Mouse (Mus musculus): ENCODE data around the gene Card11.
A peak's percentile ranks its signal among the peaks of the same experiment; 100 is the strongest.

Gene Card11

DNA sequence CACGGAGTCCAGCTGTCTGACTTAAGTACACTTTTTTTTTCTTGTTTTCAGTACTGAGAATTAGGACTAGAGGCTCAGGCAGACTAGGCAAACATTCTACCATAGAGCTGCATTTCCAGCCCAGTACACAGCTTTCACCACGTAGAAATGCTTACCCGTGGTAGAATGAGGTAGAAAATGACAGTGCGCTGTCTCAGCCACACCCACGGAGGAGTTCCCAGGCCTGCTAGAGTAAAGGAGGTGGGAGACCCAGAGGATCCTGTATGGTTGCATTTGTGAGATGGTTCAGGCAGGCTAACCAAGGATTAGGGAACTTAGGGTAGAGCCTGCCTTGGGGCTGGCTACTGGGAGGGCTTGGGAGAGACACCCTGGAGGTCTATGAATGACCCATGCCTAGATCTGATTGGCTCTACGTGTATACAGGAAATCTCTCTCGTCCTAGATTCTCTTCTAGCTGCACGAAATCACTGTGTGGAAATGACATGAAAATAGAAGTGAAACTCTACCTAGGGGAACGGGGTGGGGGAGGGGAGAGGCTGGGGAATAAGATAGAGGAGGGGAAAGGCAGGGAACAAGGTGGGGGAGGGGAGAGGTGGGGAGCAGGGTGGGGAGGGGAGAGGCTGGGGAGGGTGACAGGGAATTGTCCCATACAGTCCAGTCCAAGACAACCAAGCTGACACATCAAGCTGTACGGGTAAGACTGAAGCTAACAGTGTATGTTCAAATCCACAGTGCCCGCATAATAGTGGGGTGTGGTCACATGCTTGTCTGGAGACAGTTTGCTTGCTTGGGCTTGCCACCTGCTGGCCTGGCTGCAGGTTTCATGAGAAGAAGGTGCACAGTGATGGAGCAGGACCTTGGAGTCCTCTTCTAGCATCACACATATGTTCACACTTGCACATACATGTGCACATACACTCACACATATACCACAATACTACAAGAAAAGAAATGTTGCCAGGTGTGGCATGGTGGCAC is 8.0 kb downstream of the Card11 start:
- DNase-seq (ENCODE audit: low spot score in 2 of 2) = peak; percentile 54 to 55

DNA sequence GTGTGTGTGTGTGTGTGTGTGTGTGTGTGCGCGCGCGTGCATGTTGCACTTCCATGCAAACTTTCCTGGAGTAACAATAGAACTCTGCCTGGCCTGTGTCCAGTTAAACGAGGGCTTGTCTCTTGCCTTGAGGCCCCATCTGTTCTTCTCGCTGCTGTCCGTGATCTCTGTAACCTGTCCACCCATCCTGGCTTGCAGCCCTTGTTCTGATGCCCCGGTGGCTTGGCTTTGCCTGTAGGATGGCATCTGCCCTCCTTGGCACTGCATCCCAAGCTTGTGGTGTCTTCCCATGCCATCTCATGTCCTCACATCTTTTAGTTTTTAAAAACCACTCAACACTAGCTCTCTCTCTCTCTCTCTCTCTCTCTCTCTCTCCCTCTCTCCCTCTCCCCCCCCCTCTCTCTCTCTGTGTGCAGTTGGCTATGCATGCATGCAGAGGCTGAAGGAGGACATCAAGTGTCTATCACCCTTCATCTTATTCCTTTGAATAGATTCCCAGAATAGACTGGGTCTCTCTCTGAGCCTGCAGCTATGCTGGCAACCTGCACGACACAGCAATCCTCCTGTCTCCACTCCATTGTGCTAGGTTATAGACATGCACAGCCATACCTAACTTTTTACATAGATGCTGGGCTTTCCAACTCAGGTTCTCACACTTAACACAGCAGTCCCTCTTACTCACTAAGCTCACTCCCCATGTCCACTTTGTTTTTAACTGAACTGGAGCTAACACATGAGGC is 14.9 kb downstream of the Card11 start:
- no peak for DNase-seq (ENCODE audit: low spot score in 2 of 2)

DNA sequence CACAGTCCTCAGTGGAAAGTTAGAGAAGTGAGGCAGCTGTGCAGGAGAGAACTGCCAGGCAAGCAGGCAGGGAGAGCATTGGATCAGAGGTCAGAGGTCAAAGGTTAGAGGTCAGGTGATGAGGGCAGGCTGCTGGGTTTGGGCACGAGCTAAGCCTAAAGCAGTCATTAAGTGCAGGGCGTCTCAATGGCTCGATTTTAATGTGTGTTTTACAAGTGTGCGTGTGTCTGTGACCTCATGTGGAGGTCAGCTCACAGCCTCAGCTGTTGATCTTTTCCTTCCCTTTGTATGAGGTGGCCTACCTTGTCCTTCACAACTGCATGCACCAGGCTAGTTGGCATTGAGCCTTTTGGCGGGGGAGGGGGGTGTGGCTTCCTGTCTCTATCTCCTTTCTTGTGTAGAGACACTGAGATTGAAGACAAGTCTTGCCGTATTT is 19.0 kb downstream of the Card11 start:
- peak; percentile 56 to 65 for DNase-seq (ENCODE audit: low spot score in 2 of 2)

- DNase-seq (ENCODE audit: low spot score in 2 of 2) = no peak
Observed at GRCm38 (mm10) chr5:140980783-140981182, 19.6 kb downstream of the Card11 start.

DNA sequence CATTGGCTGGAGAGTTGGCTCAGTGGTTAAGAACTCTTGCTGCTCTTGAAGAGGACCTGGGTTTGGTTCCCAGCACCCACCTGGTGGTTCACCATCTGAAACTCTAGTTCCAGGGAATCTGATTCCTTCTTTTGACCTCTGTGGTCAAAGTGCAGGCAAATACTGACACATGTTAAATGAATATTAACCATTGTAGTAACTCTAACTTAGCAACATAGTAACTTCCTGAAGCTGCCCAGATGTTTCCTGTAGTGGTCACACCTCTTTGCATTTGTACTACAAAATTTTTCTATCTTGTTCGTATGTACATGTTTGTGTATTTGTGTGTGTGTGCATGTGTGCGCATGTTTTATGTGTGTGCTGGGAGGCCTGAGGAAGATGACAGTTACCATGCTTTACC is 20.3 kb downstream of the Card11 start:
- DNase-seq (ENCODE audit: low spot score in 2 of 2) = peak; percentile 15 to 30

- peak; percentile 50 to 61 for DNase-seq (ENCODE audit: low spot score in 2 of 2)
Observed at GRCm38 (mm10) chr5:140962945-140963344, 37.4 kb downstream of the Card11 start.

- DNase-seq (ENCODE audit: low spot score in 2 of 2) = no peak
Observed at GRCm38 (mm10) chr5:140960732-140961131, 39.6 kb downstream of the Card11 start.

GRCm38 (mm10) chr5:140959160-140959559 is 41.2 kb downstream of the Card11 start:
- no peak for DNase-seq (ENCODE audit: low spot score in 2 of 2)

DNA sequence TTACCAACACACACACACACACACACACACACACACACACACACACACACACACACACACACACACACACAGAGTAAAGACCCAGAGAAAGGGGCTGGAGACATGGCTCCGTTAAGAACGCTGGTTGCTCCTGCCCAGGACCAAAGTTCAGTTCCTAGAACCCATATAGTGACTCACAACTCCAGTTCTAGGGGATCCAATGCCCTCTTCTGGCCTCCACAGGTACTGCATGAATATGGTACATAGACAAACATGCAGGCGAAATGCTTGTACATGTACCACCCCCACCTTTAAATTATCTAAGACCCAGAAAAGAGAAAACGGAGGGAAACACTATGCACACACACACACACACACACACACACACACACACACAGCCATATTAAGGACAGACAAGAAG is 43.3 kb downstream of the Card11 start:
- DNase-seq (ENCODE audit: low spot score in 2 of 2) = no peak

DNA sequence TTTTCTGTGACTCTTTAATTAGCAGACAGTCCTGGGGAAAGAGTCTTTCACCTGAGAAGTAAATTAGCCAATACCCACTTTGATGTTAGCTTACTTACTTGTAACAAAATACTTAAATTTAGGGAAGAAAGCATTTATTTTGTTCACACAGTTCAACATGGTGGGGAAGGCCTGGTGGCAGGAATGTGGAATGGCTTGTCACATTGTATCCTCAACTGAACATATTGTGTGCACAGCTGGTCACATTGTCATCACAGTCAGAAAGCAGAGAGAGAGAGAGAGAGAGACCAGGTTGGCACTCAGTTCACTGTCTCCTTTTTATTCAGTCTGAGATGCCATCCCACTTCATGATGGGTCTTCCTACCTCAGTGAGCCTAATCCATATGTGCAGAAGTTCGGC is 44.7 kb downstream of the Card11 start:
- DNase-seq (ENCODE audit: low spot score in 2 of 2) = no peak

GRCm38 (mm10) chr5:140951801-140952200 is 48.6 kb downstream of the Card11 start:
- peak; percentile 83 for DNase-seq (ENCODE audit: low spot score in 2 of 2)

DNA sequence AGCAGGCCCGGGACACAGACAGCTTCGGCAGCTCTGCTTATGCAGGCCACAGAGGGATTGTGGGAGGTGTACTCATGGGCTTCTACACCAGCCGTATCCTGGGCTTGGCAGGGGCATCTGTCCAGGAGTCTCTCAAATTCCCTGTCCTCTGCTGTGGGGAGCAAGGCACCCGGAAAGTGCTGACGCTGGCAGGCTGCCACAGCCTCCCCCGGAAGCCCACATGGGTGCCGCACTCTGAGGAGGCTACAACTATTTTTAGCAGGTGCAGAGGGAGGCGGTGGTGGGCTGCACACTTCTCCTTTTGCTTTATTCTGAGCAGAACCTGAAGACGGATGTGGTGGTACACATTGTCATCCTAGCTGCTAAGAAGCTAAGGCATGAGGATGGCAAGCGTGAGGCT is 52.4 kb downstream of the Card11 start:
- DNase-seq (ENCODE audit: low spot score in 2 of 2) = peak; percentile 92

DNA sequence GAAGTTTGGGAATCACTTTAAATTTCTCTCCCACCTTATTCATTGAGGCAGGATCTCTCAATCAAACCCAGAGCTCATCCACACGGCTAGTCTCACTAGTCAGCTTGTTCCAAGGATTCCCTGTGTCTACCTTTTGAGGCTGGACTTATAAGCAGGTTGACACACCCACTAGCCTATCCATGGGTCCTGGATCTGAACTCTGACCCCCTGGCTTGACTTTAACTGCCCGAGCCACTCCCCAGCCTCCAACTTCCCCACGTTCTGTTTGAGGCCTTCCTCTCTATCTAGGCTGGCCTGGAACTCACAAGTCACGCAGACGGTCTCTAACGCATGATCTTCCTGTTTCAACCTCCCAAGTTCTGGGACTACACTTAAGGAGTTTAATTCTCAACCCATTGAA is 54.3 kb downstream of the Card11 start:
- DNase-seq (ENCODE audit: low spot score in 2 of 2) = no peak

- peak; percentile 75 to 79 for DNase-seq (ENCODE audit: low spot score in 2 of 2)
Observed at GRCm38 (mm10) chr5:140944382-140945125, 55.8 kb downstream of the Card11 start.

DNA sequence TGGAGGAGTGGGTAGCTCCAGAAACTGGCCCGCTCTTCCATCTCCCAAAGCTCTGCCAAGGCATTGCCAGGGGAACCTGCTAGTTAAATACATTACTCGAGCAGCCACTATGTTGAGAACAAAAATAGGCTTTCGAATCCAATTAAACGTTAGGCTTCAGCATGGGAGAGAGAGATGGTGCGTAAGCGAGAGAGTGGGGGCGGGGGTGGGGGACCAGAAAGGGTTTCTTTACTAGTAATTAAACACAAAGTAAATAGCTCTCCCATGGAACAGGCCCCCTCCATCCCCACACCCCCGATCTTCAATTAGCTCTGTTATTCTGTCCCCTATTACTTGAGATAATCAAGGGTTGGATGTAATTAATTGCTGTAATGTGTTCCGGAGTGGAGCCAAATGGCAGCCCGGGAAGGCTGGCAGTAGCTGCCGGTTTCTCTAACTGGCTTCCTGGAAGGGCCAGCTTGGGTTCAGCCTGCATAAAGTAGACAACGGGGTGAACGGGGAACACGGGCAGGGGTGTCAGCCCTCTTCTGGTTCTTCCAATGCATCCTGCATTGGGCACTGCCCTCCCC is 59.4 kb downstream of the Card11 start:
- DNase-seq (ENCODE audit: low spot score in 2 of 2) = no peak

DNA sequence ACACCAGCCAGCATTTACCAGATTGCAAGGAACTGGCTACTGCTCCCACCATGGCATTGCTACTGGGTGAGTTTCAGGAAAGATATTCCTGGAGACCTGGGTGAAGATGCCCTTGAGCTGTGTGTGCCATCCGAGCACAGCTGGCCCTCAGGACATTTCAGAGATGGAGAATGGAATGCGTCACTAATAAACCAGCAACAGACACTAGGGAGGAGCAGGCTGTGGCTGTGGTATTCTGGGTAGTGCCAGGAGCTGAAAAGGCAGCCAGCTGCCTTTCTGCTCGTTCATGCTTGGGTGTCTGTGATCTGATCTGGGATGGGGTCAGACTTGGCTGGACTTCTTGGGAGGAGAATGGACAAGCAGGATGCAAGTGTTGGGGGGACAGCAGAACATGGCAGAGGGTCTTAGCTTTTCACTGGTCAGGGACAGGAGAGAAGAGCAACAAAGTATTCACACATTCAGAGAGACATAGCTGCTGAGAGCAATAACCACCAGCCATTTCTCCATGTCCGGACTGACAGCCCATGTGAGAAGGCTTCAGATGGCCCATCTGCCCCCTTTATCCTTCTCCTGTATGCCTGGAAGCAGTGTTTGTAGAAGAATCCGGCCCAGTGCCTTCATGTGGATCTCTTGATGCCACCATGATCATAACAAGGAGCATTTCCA is 60.0 kb downstream of the Card11 start:
- DNase-seq (ENCODE audit: low spot score in 2 of 2) = no peak

DNA sequence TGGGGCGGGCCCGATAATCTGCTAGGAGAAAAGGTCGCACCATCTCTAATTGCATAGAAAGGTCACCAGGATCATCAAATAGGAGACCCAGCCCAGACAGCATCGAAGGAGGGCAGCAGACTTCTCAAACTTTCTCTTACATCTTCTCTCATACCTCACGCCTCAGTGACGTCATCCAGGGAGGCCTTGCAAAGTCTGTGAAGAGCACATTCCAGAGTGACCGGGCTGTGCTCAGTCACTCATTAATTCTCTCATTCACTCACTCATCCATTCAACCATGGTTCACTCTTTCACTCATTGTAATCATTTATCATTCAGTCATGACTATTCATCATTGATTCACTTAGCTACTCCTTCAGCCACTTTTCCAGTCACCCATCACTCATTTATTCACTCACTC is 63.6 kb downstream of the Card11 start:
- DNase-seq (ENCODE audit: low spot score in 2 of 2) = no peak

- DNase-seq (ENCODE audit: low spot score in 2 of 2) = no peak
Observed at GRCm38 (mm10) chr5:140935848-140936247, 64.5 kb downstream of the Card11 start.

DNA sequence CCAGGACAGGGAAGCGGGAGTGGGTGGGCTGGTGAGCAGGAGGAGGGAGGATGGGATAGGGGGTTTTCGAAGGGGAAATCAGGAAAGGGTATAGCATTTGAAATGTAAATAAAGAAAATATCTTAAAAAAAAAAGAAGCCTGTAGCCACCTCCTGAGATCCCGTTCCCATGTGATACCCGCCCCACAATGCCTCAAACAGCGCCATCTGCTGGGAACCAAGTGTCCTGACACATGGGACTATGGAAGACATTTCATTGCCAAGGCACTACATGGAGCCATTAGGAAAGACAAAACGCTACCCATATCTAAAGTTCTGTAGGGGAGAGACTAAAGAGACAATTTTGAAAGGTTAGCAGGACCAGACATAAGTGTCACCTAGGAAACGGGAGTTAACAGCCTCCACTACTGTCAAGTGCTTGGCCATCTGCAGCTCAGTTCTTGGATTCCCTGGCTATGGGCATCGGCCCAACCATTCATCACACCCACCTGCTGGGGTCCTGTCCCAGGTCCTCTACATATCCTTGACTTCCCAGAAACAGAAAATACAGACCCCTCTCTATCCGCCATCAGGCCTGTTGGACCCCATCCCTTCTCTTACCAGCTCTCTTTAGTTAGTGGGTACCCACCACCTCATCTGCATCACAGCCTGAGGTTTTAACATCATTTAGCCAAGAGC is 65.6 kb downstream of the Card11 start:
- DNase-seq (ENCODE audit: low spot score in 2 of 2) = no peak

DNA sequence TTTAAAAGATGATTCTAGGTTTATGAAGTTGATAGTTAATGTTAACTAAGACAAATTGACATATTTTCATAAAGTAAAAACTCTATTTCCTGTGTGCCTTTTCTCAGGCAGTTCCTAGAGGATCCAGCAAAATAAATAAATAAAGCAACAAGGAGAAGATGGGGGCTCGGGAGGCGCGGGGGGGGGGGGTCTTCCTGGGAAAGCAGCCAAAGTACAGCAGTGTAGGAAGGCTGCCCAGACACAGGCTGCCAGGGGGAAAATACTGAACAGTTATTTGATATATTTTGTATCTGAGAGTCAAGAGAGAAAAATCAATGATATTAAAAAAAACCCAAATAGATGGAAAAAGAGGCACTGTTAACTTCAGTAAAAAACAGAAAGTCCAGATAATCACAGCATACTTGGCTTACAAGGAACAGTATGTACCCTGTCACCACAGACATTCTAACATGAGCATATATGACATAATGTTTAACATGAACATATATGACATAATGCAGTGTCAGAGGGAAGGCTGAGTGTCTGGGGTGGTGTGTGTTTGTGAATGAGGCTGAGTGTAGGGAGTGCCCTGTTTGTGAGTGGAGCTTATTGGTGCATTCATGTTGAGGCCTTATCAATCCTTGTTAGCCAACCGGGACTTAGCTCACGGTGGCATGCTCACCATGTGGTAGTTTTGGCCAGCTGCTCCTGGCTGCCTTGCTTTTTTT is 68.7 kb downstream of the Card11 start:
- DNase-seq (ENCODE audit: low spot score in 2 of 2) = no peak
